Mouse (Mus musculus) C2C12 (cell line): ENCODE measurements around the gene Gpd2. TPM values are rescaled to one million over a fixed set of nuclear protein-coding genes. Genes with fewer than 3 reads are reported as not detected.

Experiments used
- H3K27me3 ChIP-seq: one replicate; pipeline ENCODE4 v1.6.1; 2011; ENCODE audit not compliant: control insufficient read depth, insufficient read depth, insufficient read length
- H3K36me3 ChIP-seq: one replicate; pipeline ENCODE4 v1.6.1; 2011; ENCODE audit not compliant: control insufficient read depth, insufficient read depth
- H3K4me3 ChIP-seq: one replicate; pipeline ENCODE4 v1.5.1; 2011; ENCODE audit warnings: mild to moderate bottlenecking, control low read depth; ENCODE audit not compliant: poor library complexity, insufficient read depth, severe bottlenecking
- H3K79me2 ChIP-seq: one replicate; pipeline ENCODE4 v1.6.1; 2011; ENCODE audit not compliant: control insufficient read depth, insufficient read depth
- H3K79me3 ChIP-seq: one replicate; pipeline ENCODE4 v1.6.1; 2011; ENCODE audit warnings: low read depth, control low read depth
- H3ac ChIP-seq: one replicate; pipeline ENCODE3; 2011; ENCODE audit warnings: low read depth; ENCODE audit not compliant: control insufficient read depth, insufficient read length
- CEBPB ChIP-seq: IDR thresholded peaks from one replicate; pipeline ENCODE4 v1.6.1; 2011; ENCODE audit warnings: low read depth, mild to moderate bottlenecking, control low read depth, moderate library complexity
- CTCF ChIP-seq: IDR thresholded peaks from one replicate; pipeline ENCODE4 v1.5.1; 2011; ENCODE audit not compliant: control insufficient read depth, insufficient read depth, insufficient read length
- FOSL1 ChIP-seq: IDR thresholded peaks from one replicate; pipeline ENCODE4 v1.8.0; 2011; ENCODE audit warnings: mild to moderate bottlenecking, low read length; ENCODE audit not compliant: poor library complexity, insufficient read depth, severe bottlenecking
- MAX ChIP-seq: IDR thresholded peaks from one replicate; pipeline ENCODE4 v1.6.1; 2011; ENCODE audit warnings: mild to moderate bottlenecking, control low read depth
- MYOD1 ChIP-seq: IDR thresholded peaks from one replicate; pipeline ENCODE4 v1.6.1; 2011; ENCODE audit warnings: low read depth; ENCODE audit not compliant: control insufficient read depth, insufficient read length
- MYOG ChIP-seq: IDR thresholded peaks from one replicate; pipeline ENCODE4 v1.6.1; 2011; ENCODE audit not compliant: control insufficient read depth, insufficient read length; ENCODE audit errors: extremely low read depth
- USF1 ChIP-seq: IDR thresholded peaks from one replicate; pipeline ENCODE4 v1.6.1; 2011; ENCODE audit warnings: low read depth, mild to moderate bottlenecking, control low read depth, moderate library complexity
- polyA plus RNA-seq: library from polyadenylated mRNA; unstranded; fragments of >200 nt; fragmentation: generic; extraction: Trizol; gene quantifications from one replicate; pipeline ENCODE4 v1.2.1, GENCODE M21; 2012; ENCODE audit warnings: missing spikeins

Gpd2 gene
- polyA plus RNA-seq, 1 experiment, result 23.8 TPM

DNA sequence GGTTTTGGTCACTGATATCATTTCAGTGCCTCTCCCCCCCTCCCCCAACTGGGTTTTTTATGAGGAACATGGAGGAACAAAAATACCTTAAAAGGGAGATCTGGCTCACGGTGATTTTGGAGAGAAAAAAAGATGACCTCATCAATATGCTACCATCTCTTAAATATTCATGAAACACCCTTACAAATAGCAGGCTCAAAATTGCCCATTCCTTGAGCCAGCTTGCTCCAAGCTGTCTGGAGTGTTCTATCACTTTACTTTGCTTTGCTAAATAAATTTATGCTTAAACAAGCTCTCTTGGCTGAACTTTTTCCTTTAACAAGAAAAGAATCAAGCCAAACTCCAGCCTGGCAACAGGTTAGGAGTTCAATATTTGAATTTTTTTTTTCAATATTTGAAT, 179.3 kb downstream of the Gpd2 start:
- Histone ChIP-seq H3K36me3 (no peaks in the 10 kb centered on the region), H3K79me3 (no peaks in the 10 kb centered on the region), H3ac (no peak overlapping the region), H3K4me3 (no peak overlapping the region), H3K27me3 (no peaks in the 10 kb centered on the region), H3K79me2 (no peaks in the 10 kb centered on the region)
- TF ChIP-seq MYOD1 (no peak), MYOG (no peak), USF1 (no peak), MAX (no peak), FOSL1 (no peak), CTCF (no peak), CEBPB (no peak)

Other genes with a start within 250 kb of the Gpd2 start
- 8.0 TPM for gene Nr4a2, start 113.6 kb upstream of the Gpd2 start, polyA plus RNA-seq